Mouse (Mus musculus) bone marrow macrophage, adult 2 months (primary cell): ENCODE measurements around the gene Adarb1.

ENCODE experiments used
- CTCF ChIP-seq: IDR thresholded peaks from 2 replicates; pipeline ENCODE4 v1.5.1; 2012; ENCODE audit warnings: low read depth, mild to moderate bottlenecking, low read length, moderate library complexity
- POLR2A ChIP-seq: IDR thresholded peaks from 2 replicates; pipeline ENCODE4 v1.6.1; 2012; ENCODE audit warnings: mild to moderate bottlenecking, low read depth, low read length, borderline replicate concordance

GRCm38 (mm10) chr10:77381191-77381590 lies 36.9 kb downstream of the Adarb1 start:
- no peak for TF ChIP-seq POLR2A
- TF ChIP-seq CTCF: no peak
